Mouse (Mus musculus) testis, adult 2 months (tissue): ENCODE results near the gene Fam161a. TPM values are rescaled to one million over a fixed set of nuclear protein-coding genes. Genes with fewer than 3 reads are reported as not detected.
A peak's percentile ranks its signal among the peaks of the same experiment; 100 is the strongest.

Experiments used
- H3K27ac ChIP-seq: fragments of 200-500 bp; 2 replicates; pipeline ENCODE4 v1.5.1; 2012; ENCODE audit warnings: low read depth, low read length; ENCODE audit not compliant: control insufficient read depth, insufficient read depth
- H3K27me3 ChIP-seq: fragments of 200-500 bp; 2 replicates; pipeline ENCODE4 v1.6.1; 2012; ENCODE audit warnings: mild to moderate bottlenecking, low read length, moderate library complexity; ENCODE audit not compliant: control insufficient read depth, insufficient read depth
- H3K36me3 ChIP-seq: fragments of 200-500 bp; 2 replicates; pipeline ENCODE4 v1.6.1; 2012; ENCODE audit warnings: mild to moderate bottlenecking, low read length; ENCODE audit not compliant: control insufficient read depth, insufficient read depth
- H3K4me1 ChIP-seq: fragments of 200-500 bp; 2 replicates; pipeline ENCODE4 v1.6.1; 2012; ENCODE audit warnings: low read length; ENCODE audit not compliant: control insufficient read depth, insufficient read depth
- H3K4me3 ChIP-seq: fragments of 200-500 bp; 2 replicates; pipeline ENCODE4 v1.5.1; 2012; ENCODE audit warnings: low read depth, mild to moderate bottlenecking, low read length, moderate library complexity, mixed read lengths; ENCODE audit not compliant: control insufficient read depth
- CTCF ChIP-seq: fragments of 200-500 bp; IDR thresholded peaks from 2 replicates; pipeline ENCODE4 v1.5.1; 2012; ENCODE audit warnings: low read depth, mild to moderate bottlenecking, inconsistent platforms, low read length, moderate library complexity; ENCODE audit not compliant: control insufficient read depth, insufficient read depth, insufficient replicate concordance
- POLR2A ChIP-seq: fragments of 200-500 bp; IDR thresholded peaks from 2 replicates; pipeline ENCODE4 v1.6.1; 2012; ENCODE audit warnings: low read depth, mild to moderate bottlenecking, inconsistent platforms, low read length, moderate library complexity; ENCODE audit not compliant: control insufficient read depth
- polyA plus RNA-seq: library from polyadenylated mRNA; depleted of rRNA; stranded (reverse); fragments of >200 nt; gene quantifications from 2 replicates; pipeline ENCODE4 v1.2.3, GENCODE M21; 2012

Fam161a gene
- polyA plus RNA-seq, 1 experiment, result 75.9 TPM

- Histone ChIP-seq H3K27ac (no peak overlapping the region), H3K27me3 (no peaks in the 10 kb centered on the region), H3K36me3 (no peaks in the 10 kb centered on the region), H3K4me3 (no peak overlapping the region), H3K4me1 (no peaks in the 10 kb centered on the region; the same call in 1 of the 2 replicates)
- no peak for TF ChIP-seq POLR2A
- TF ChIP-seq CTCF, result no peak
Observed at GRCm38 (mm10) chr11:23013096-23013495, 5.8 kb downstream of the Fam161a start.

GRCm38 (mm10) chr11:23013580-23014294 lies 6.4 kb downstream of the Fam161a start:
- Histone ChIP-seq H3K36me3 (no peaks in the 10 kb centered on the region), H3K4me1 (no peaks in the 10 kb centered on the region), H3K4me3 (no peak overlapping the region), H3K27me3 (no peaks in the 10 kb centered on the region), H3K27ac (no peak overlapping the region)
- TF ChIP-seq CTCF (peak; percentile 19; the same call in 1 of the 2 replicates), POLR2A (no peak)

GRCm38 (mm10) chr11:23014996-23015395 lies 7.7 kb downstream of the Fam161a start:
- Histone ChIP-seq H3K36me3 (no peaks in the 10 kb centered on the region; the same call in 1 of the 2 replicates), H3K27ac (no peak overlapping the region), H3K27me3 (no peaks in the 10 kb centered on the region), H3K4me1 (0 out of 2 replicates have a peak, but pooled peaks cover 2% of the 10 kb centered on the region), H3K4me3 (no peak overlapping the region)
- no peak for TF ChIP-seq CTCF

GRCm38 (mm10) chr11:23017943-23018342 lies 10.6 kb downstream of the Fam161a start:
- H3K4me3 ChIP-seq, result no peak overlapping the region
- H3K36me3 ChIP-seq, result no peaks in the 10 kb centered on the region; the same call in 1 of the 2 replicates
- H3K27me3 ChIP-seq, result no peaks in the 10 kb centered on the region
- H3K4me1 ChIP-seq, result peaks cover 3% of the 10 kb centered on the region
- no peak overlapping the region for H3K27ac ChIP-seq
- TF ChIP-seq CTCF, result no peak
- no peak for TF ChIP-seq POLR2A

GRCm38 (mm10) chr11:23020116-23020770 lies 12.9 kb downstream of the Fam161a start:
- Histone ChIP-seq H3K4me1 (peaks cover 3% of the 10 kb centered on the region), H3K36me3 (no peaks in the 10 kb centered on the region; the same call in 1 of the 2 replicates), H3K4me3 (peak overlapping the region; percentile 32), H3K27me3 (no peaks in the 10 kb centered on the region), H3K27ac (no peak overlapping the region)
- TF ChIP-seq POLR2A, result no peak

- Histone ChIP-seq H3K4me1 (peaks cover 3% of the 10 kb centered on the region), H3K27ac (no peak overlapping the region), H3K27me3 (no peaks in the 10 kb centered on the region), H3K4me3 (peak overlapping the region; percentile 32), H3K36me3 (no peaks in the 10 kb centered on the region; the same call in 1 of the 2 replicates)
- no peak for TF ChIP-seq CTCF
- no peak for TF ChIP-seq POLR2A
Observed at GRCm38 (mm10) chr11:23020841-23021240, 13.5 kb downstream of the Fam161a start.

GRCm38 (mm10) chr11:23023155-23023554 lies 15.8 kb downstream of the Fam161a start:
- Histone ChIP-seq H3K27ac (no peak overlapping the region), H3K36me3 (no peaks in the 10 kb centered on the region; the same call in 1 of the 2 replicates), H3K4me3 (no peak overlapping the region), H3K4me1 (peaks cover 3% of the 10 kb centered on the region), H3K27me3 (no peaks in the 10 kb centered on the region)
- TF ChIP-seq POLR2A, result no peak
- TF ChIP-seq CTCF, result no peak

GRCm38 (mm10) chr11:23024169-23024568 lies 16.8 kb downstream of the Fam161a start:
- no peak for TF ChIP-seq POLR2A
- TF ChIP-seq CTCF, result no peak
- peaks cover 3% of the 10 kb centered on the region for H3K4me1 ChIP-seq
- no peak overlapping the region for H3K4me3 ChIP-seq
- no peaks in the 10 kb centered on the region for H3K27me3 ChIP-seq
- no peak overlapping the region for H3K27ac ChIP-seq
- H3K36me3 ChIP-seq, result no peaks in the 10 kb centered on the region; the same call in 1 of the 2 replicates
